Mouse (Mus musculus) lung, postnatal 0 days (tissue): ENCODE data around the gene Crlf3.

ENCODE experiments used
- CTCF ChIP-seq: IDR thresholded peaks from 2 replicates; pipeline ENCODE4 v1.5.1; 2016; ENCODE audit warnings: antibody characterized with exemption, mild to moderate bottlenecking
- EP300 ChIP-seq: IDR thresholded peaks from 2 replicates; pipeline ENCODE4 v1.6.1; 2016; ENCODE audit warnings: antibody characterized with exemption, mild to moderate bottlenecking, control low read depth

- TF ChIP-seq CTCF (no peak), EP300 (no peak)
These were observed 43.3 kb downstream of the Crlf3 start for GRCm38 (mm10) chr11:80037495-80037894.
